Mouse (Mus musculus): ENCODE results near the gene Nr2e1. TPM values are rescaled to one million over a fixed set of nuclear protein-coding genes. Genes with fewer than 3 reads are reported as not detected.

The Nr2e1 gene
- polyA plus RNA-seq, 1 experiment: not detected

DNA sequence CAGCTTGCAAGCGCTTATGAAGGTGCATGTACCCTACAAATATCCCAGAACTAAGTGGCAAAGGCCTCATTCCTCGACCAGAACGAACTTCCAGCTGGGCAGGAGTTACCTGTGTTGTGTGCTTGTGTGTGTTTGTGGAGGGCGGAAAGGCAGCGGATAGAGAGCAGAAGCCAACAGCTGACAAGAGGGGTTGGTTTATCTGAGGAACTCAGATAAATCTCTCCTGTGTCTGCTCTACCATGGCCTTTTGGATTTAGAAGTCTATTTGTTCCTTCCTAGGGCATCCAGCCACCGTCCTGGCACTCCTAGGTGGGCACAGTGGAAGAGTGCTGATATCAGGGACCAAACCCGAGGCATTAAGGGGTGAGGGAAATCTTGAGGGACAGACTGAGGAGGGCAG, 9.8 kb upstream of the Nr2e1 start:
- no peaks in the 10 kb centered on the region for H3K4me1 ChIP-seq (ENCODE audit: control insufficient read depth, insufficient read depth, low read length)
- WGBS: 42% methylated on average over 7 of the region's 7 CpGs
- TF ChIP-seq CTCF (conservative IDR thresholded peaks at IDR 0.05; ENCODE audit: insufficient read depth, insufficient read length, low read depth, low read length): no peak
- no peak for TF ChIP-seq POLR2A (IDR thresholded peaks at IDR 0.05; ENCODE audit: low read depth, low read length)
- no peak overlapping the region for H3K27ac ChIP-seq (ENCODE audit: insufficient read depth, low read depth, low read length)
- no peak for DNase-seq
- no peak overlapping the region for H3K4me3 ChIP-seq (ENCODE audit: insufficient read depth, low read depth, low read length)
- peaks cover 13% of the 10 kb centered on the region for H3K27me3 ChIP-seq (replicated peaks; ENCODE audit: control insufficient read depth, insufficient read depth, low read length)
- H3K36me3 ChIP-seq (ENCODE audit: control insufficient read depth, insufficient read depth, low read length): no peaks in the 10 kb centered on the region

DNA sequence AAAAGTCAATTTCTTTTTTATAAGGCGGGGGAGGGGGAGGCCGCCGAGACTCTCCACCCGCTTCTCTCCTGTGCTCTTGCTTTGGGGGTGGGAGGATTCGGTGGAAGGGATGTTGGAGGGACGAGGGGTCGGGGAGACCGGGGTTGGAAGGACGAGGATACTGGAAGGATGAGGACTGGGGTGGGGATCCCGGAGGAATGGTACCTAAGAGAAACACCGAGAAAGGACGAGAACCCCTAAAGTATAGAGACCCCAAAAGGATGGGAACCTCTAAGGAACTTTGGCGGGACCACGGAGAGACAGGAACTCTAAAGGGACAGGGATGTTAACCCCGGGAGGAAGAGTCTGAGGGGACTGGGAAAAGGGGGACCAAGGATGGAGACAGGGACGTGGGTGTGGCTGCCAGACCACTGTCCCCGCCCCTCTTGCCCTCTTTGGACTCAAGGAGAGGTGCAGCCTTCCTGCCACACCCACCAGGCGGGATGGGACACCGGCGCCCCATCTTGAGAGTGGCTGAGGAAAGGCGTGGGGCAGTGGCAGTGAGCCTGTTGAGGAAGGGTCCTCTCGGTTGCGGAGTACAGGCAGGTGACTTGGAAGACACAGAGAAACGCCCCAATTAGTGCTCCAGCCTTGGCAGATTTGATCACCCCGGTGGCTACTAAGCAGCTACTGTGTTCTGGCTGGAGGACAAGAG, 8.7 kb upstream of the Nr2e1 start:
- 5% methylated on average over 25 of the region's 25 CpGs for WGBS
- H3K27ac ChIP-seq (ENCODE audit: insufficient read depth, low read depth, low read length): no peak overlapping the region
- peaks cover 13% of the 10 kb centered on the region for H3K27me3 ChIP-seq (replicated peaks; ENCODE audit: control insufficient read depth, insufficient read depth, low read length)
- no peaks in the 10 kb centered on the region for H3K36me3 ChIP-seq (ENCODE audit: control insufficient read depth, insufficient read depth, low read length)
- no peak for TF ChIP-seq CTCF (conservative IDR thresholded peaks at IDR 0.05; ENCODE audit: insufficient read depth, insufficient read length, low read depth, low read length)
- no peak for TF ChIP-seq POLR2A (IDR thresholded peaks at IDR 0.05; ENCODE audit: low read depth, low read length)
- DNase-seq: no peak
- no peaks in the 10 kb centered on the region for H3K4me1 ChIP-seq (ENCODE audit: control insufficient read depth, insufficient read depth, low read length)
- no peak overlapping the region for H3K4me3 ChIP-seq (ENCODE audit: insufficient read depth, low read depth, low read length)

DNA sequence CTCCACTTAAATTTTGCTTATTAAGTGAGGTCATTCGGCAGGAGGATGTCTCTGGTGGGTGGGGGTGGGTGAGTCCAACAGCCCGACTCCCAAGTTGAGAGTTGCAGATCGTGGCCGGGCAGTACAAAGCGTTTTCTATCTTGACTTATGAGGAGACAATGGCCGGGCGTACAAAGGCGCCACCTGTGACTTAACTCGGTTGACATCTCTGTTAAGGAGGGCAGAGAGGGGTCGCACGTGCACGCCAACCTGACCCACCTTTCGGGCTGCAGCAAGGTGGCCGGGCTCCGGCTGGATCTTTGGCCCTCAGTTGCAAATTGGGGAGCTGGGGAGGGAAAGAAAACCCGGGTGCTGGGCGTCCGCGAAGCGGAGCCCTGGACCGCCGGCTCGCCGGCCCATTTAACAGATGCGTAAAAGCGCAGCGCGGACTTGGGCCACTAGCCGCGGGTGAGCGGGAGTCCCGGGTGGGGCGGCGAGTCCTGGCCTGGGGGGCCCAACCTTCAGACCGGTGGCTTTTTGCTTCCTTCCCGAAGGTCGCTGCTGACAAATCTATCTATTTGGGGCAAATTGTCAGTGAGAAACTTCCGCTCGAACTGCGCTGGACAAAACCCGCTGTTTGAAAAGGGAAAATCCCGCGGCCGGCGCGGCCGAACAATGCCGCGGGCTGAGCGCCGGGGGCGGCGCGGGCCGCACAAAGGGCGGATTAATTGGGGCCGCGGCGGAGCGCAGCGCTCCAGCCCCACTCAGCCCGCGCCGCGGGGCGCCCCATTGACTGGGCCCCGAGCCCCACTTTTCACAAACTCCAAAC, 8.0 kb upstream of the Nr2e1 start:
- WGBS: 1% methylated on average over 67 of the region's 67 CpGs
- DNase-seq: no peak
- peaks cover 13% of the 10 kb centered on the region for H3K27me3 ChIP-seq (replicated peaks; ENCODE audit: control insufficient read depth, insufficient read depth, low read length)
- H3K36me3 ChIP-seq (ENCODE audit: control insufficient read depth, insufficient read depth, low read length): no peaks in the 10 kb centered on the region
- no peak for TF ChIP-seq POLR2A (IDR thresholded peaks at IDR 0.05; ENCODE audit: low read depth, low read length)
- no peak for TF ChIP-seq CTCF (conservative IDR thresholded peaks at IDR 0.05; ENCODE audit: insufficient read depth, insufficient read length, low read depth, low read length)
- H3K27ac ChIP-seq (ENCODE audit: insufficient read depth, low read depth, low read length): no peak overlapping the region
- H3K4me3 ChIP-seq (ENCODE audit: insufficient read depth, low read depth, low read length): no peak overlapping the region
- H3K4me1 ChIP-seq (ENCODE audit: control insufficient read depth, insufficient read depth, low read length): no peaks in the 10 kb centered on the region

DNA sequence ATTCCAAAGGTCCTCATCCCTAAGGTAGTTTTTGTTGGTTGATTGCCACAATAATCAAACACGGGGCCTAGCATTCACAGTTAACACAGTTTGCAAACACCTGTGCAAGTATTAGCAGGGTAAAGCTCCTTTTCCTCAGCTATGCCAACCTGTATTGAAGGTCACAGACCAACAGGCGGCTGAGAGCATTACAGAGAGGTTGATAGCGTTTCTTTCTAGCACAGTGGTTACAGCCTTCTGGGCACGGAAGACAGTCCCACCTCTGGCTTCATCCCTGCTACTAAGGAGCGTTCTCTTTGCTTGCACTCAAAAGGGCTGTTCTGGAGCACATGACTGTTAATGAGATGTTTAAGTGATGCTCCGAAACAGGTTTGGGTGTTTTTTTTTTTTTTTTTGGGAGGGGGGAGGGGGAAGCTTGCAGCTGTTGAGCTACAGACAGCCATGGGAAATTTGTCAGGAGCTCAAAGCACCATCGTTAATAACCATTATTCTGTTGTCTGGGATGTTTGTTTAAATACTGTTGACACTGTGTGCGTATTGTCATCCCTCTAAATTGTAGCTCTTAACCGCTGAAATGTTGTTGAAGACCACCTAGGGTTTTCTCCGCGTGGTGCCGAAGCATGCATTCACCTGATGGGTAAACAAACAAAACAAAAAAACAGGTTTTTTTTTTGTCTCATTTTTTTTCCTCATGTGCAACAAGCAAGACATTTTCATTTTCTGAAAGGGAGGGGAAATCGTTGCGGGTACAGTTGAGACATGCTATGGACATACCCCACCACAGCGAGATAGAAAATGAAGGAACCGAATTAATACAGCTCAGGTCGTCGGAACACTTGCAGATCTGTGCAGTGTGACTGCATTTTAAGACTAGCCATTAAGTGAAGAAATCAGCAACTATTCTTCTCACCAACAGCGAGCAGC, 7.1 kb upstream of the Nr2e1 start:
- peaks cover 13% of the 10 kb centered on the region for H3K27me3 ChIP-seq (replicated peaks; ENCODE audit: control insufficient read depth, insufficient read depth, low read length)
- no peaks in the 10 kb centered on the region for H3K36me3 ChIP-seq (ENCODE audit: control insufficient read depth, insufficient read depth, low read length)
- no peak overlapping the region for H3K4me3 ChIP-seq (ENCODE audit: insufficient read depth, low read depth, low read length)
- WGBS: 9% methylated on average over 19 of the region's 19 CpGs
- TF ChIP-seq CTCF (conservative IDR thresholded peaks at IDR 0.05; ENCODE audit: insufficient read depth, insufficient read length, low read depth, low read length) (no peak), POLR2A (IDR thresholded peaks at IDR 0.05; ENCODE audit: low read depth, low read length) (no peak)
- no peak for DNase-seq
- H3K27ac ChIP-seq (ENCODE audit: insufficient read depth, low read depth, low read length): no peak overlapping the region
- no peaks in the 10 kb centered on the region for H3K4me1 ChIP-seq (ENCODE audit: control insufficient read depth, insufficient read depth, low read length)

DNA sequence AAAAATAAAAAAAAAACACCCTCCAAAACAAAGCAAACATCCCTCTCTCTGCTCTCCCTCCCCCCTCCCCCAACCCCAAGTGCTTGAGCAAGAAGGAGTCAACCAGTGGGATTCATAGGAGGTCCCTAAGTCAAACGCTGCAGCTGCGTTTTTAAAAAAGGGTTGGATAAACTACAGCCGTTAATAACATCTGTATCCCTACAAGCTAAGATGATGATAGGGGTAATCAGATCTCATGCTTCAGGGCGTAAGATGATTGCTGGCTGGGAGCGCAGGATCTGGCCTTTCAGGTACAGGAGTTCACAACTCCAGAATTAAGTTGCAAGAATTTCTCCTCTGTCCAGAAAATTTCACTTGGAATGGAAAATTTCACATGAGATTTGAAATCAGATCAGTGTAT, 6.1 kb upstream of the Nr2e1 start:
- WGBS: 14% methylated on average over 5 of the region's 5 CpGs
- Histone ChIP-seq H3K27ac (ENCODE audit: insufficient read depth, low read depth, low read length) (no peak overlapping the region), H3K27me3 (replicated peaks; ENCODE audit: control insufficient read depth, insufficient read depth, low read length) (peaks cover 14% of the 10 kb centered on the region), H3K36me3 (ENCODE audit: control insufficient read depth, insufficient read depth, low read length) (no peaks in the 10 kb centered on the region), H3K4me3 (ENCODE audit: insufficient read depth, low read depth, low read length) (no peak overlapping the region), H3K4me1 (ENCODE audit: control insufficient read depth, insufficient read depth, low read length) (no peaks in the 10 kb centered on the region)
- no peak for DNase-seq
- TF ChIP-seq POLR2A (IDR thresholded peaks at IDR 0.05; ENCODE audit: low read depth, low read length) (no peak), CTCF (conservative IDR thresholded peaks at IDR 0.05; ENCODE audit: insufficient read depth, insufficient read length, low read depth, low read length) (no peak)

DNA sequence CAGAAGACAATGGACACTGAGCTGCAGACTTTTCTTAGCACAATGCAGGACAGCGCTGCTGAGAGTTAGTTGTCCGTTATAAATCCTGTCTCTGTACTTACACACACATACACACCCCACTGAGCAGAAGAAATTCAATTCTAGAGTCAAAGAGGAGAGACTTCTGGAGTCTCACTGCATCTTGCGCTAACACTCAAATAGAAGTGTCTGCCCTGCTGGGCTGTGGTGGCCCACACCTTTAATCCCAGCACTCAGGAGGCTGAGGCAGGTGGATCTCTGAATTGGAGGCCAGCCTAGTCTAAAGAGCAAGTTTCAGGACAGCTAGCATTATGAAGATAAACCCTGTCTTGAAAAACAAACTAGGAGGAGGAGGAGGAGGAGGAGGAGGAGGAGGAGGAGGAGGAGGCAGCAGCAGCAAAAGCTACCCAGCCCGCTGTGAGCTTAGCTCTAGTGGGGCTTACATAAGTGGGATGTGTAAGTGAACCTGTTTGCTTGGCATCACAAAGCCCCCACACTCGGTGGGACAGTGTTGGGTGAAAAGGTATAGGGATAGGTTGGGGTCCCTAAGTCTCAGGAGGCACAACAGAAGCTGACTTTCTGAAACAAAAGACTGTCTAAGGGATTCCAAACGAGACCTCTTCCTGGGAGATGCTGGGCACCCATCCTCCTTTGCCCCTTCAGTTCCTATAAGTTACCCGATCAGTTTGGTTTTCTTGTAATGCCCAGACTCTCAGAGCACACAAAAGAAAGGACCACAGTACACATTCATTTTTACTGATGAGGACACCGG, 4.7 kb upstream of the Nr2e1 start:
- no peak overlapping the region for H3K4me3 ChIP-seq (ENCODE audit: insufficient read depth, low read depth, low read length)
- H3K36me3 ChIP-seq (ENCODE audit: control insufficient read depth, insufficient read depth, low read length): no peaks in the 10 kb centered on the region
- DNase-seq: no peak
- TF ChIP-seq CTCF (conservative IDR thresholded peaks at IDR 0.05; ENCODE audit: insufficient read depth, insufficient read length, low read depth, low read length) (no peak), POLR2A (IDR thresholded peaks at IDR 0.05; ENCODE audit: low read depth, low read length) (no peak)
- H3K27me3 ChIP-seq (replicated peaks; ENCODE audit: control insufficient read depth, insufficient read depth, low read length): peaks cover 23% of the 10 kb centered on the region
- H3K4me1 ChIP-seq (ENCODE audit: control insufficient read depth, insufficient read depth, low read length): no peaks in the 10 kb centered on the region
- 8% methylated on average over 8 of the region's 8 CpGs for WGBS
- H3K27ac ChIP-seq (ENCODE audit: insufficient read depth, low read depth, low read length): no peak overlapping the region

All from kidney, adult 2 months (tissue).